Mouse (Mus musculus) olfactory bulb, adult 2 months (tissue): ENCODE data around the gene Ap2a1.

Experiments
- CTCF ChIP-seq: fragments of 200-500 bp; IDR thresholded peaks from 2 replicates; pipeline ENCODE4 v1.5.1; 2012; ENCODE audit warnings: low read depth, mild to moderate bottlenecking, low read length, moderate library complexity; ENCODE audit not compliant: insufficient read depth
- POLR2A ChIP-seq: fragments of 200-500 bp; IDR thresholded peaks from 2 replicates; pipeline ENCODE4 v1.6.1; 2012; ENCODE audit warnings: mild to moderate bottlenecking, low read depth, low read length, moderate library complexity; ENCODE audit not compliant: insufficient read depth

- TF ChIP-seq POLR2A (no peak), CTCF (no peak)
Observed at GRCm38 (mm10) chr7:44970231-44970691, 41.0 kb upstream of the Ap2a1 start.
